Mouse (Mus musculus): ENCODE measurements at regions not wholly inside any gene's neighbourhood (a gene's known extent, or its start where the extent isn't known, plus 50 kb on each side); places are given as distances from the start of the nearest gene placed in this dataset.
A peak's percentile ranks its signal among the peaks of the same experiment; 100 is the strongest.

- DNase-seq (ENCODE audit: low spot score) = peak; percentile 12
Observed at GRCm38 (mm10) chr13:85773848-85774247, 272.9 kb downstream of the Cox7c start.

GRCm38 (mm10) chr13:85771027-85771681 is 275.6 kb downstream of the Cox7c start:
- DNase-seq (ENCODE audit: low spot score) = no peak

GRCm38 (mm10) chr13:85770538-85770937 is 276.2 kb downstream of the Cox7c start:
- DNase-seq (ENCODE audit: low spot score) = no peak

- no peak for DNase-seq (ENCODE audit: low spot score)
Observed at GRCm38 (mm10) chr13:85768520-85768919, 278.2 kb downstream of the Cox7c start.

- DNase-seq (ENCODE audit: low spot score) = no peak
Observed at GRCm38 (mm10) chr13:85724616-85725015, 322.1 kb downstream of the Cox7c start.

- no peak for DNase-seq (ENCODE audit: low spot score)
Observed at GRCm38 (mm10) chr13:85724105-85724504, 322.6 kb downstream of the Cox7c start.

GRCm38 (mm10) chr13:85720314-85720713 is 326.4 kb downstream of the Cox7c start:
- DNase-seq (ENCODE audit: low spot score) = no peak

GRCm38 (mm10) chr13:85715883-85716498 is 330.7 kb downstream of the Cox7c start:
- no peak for DNase-seq (ENCODE audit: low spot score)

- DNase-seq (ENCODE audit: low spot score) = no peak
Observed at GRCm38 (mm10) chr13:85692374-85692773, 354.3 kb downstream of the Cox7c start.
